Mouse (Mus musculus): ENCODE data around the gene Taf6l. TPM values are rescaled to one million over a fixed set of nuclear protein-coding genes. Genes with fewer than 3 reads are reported as not detected.
A peak's percentile ranks its signal among the peaks of the same experiment; 100 is the strongest.

The Taf6l gene
- total RNA-seq, 2 experiments from 2014 or later, result 5.1 to 9.8 TPM

DNA sequence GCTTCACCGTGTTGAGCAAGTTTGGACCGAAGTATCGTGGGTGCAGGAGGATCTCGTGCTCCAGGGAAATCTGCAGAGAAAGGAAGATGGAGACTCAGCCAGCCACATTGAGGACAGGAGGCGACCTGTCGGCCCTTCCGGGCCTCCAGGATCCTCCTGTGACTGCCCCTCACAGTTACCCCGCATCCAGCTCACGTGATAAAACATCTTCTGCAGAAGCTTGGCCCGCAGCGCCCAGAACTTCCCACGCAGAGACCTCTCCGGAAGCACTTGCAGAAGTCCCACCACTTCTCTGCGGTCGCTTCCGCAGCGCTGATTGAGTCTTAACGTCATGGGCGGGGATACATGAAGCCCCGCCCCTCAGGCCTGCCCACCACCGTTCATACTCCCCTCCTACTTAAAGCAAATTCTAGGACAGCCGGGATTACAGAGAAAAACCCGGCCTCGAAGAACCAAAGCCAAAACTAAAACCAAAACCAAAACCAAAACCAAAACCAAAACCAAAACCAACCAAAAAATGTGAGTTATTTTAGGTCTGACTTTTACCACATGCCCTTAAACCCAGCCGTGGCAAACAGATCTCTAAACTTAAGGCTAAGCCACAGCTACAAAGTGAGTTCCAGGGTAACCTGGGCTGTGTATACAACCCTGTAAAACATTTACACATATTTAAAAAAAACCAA lies 12.2 kb upstream of the Taf6l start, which contains the start of gene Polr2g:
Gene Polr2g (minus strand): TSS at position 314 of the 683 bp plus-strand sequence.
- peak; percentile 77 for ATAC-seq (ENCODE audit: poor library complexity, severe bottlenecking)

DNA sequence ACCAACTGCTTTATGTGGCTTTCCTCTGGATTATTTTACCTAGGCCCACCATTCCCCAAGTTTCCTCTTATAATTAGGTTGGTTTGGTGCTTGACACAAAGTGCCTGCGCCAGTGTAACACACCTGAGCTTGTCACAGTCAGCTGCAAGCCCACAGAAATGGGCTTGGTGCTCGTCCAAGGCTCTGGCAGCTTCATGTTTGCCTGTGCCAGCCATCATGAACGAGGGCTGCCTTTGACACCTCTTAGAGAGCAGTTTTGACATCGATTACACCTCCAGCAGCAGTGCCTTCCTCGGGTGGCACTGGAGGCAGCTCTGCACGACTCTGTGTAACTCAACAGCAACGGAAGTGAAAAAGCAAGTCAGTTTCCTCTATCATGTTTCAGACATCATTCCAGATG lies 4.0 kb upstream of the Taf6l start:
- ATAC-seq (ENCODE audit: poor library complexity, severe bottlenecking), result no peak

DNA sequence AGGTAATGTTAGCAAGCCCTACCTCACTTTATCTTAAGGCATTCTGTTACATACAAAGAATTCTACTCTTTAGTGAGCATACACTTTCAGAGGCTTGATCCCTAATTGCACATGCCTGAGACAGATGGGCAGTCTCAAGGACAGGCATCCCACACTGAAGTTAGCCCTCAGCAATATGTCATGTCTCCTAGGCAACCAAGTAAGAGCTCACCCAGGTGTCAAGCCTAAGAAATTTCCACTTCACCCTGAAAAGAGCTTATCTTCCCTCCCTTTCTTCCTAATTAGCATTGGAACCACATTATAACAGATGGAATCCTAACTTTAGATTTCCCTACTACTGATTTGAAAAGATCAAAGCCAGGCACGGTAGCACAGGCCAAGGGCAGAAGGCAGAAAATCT lies 3.0 kb upstream of the Taf6l start:
- no peak for ATAC-seq (ENCODE audit: poor library complexity, severe bottlenecking)

GRCm38 (mm10) chr19:8788521-8788920 lies 2.3 kb upstream of the Taf6l start:
- ATAC-seq (ENCODE audit: poor library complexity, severe bottlenecking), result no peak

DNA sequence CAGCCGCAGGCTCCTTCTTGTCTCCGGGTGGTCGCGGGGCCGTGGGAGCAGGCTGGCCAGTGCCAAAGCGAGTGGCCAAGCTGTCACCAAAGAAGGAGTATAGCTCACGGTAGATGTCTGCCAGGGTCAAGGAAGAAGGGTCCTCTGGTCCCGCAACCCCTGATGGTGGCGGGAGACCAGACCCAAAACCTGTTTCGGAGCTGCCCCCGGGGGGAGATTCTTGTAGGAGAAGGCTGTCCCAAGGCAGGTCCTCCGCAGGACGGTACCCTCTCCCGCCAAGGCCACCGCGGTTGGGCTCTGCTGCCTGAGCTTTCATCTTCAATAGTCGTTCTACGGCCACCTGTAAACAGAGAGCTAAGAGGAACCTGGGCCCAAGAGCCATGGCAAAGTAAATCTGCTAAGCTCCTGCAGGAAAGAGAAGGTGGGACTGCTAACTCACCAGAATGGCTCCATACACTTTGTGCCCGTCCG lies 11.2 kb downstream of the Taf6l start:
- no peak for ATAC-seq (ENCODE audit: poor library complexity, severe bottlenecking)

DNA sequence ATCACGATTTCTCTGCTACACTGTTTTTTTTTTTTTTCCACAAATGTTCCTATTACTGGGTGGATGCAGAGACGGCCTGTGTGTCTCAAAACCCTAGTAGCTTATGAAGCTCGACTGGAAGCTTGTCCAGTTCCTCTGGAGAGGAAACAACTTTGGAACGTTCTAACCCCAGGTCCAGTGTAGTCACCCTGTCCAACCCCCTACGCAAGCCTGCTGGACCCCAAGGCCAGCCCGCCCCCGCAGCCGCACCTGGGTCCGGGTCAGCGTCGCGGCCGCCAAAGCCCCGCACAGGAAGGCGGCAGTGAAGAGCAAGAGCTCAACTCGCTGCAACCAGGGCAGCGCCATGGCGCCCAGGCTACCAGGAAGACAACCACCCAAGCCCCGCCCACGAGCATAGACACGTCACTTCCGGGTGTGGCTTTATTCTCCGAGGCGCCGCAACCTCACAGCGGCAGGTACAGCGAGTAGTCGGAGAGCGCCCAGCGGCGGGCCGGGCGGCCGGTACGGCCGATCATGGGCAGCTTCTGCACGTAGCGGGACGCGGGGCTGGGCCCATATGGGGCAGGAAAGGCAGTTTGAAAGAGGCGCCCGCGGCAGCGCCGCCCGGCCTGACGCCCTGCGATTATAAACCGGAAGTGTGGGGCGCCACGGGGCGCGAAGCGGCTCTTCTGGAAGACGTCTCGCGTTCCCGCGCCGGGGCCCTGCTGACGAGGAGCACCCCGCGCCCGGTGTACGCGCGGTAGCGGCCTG lies 12.0 kb downstream of the Taf6l start, which contains the start of gene Tmem179b:
Gene Tmem179b (minus strand): TSS at position 382 of the 750 bp plus-strand sequence.
- ATAC-seq (ENCODE audit: poor library complexity, severe bottlenecking), result peak; percentile 92

GRCm38 (mm10) chr19:8773409-8773808 lies 12.8 kb downstream of the Taf6l start:
- no peak for ATAC-seq (ENCODE audit: poor library complexity, severe bottlenecking)

DNA sequence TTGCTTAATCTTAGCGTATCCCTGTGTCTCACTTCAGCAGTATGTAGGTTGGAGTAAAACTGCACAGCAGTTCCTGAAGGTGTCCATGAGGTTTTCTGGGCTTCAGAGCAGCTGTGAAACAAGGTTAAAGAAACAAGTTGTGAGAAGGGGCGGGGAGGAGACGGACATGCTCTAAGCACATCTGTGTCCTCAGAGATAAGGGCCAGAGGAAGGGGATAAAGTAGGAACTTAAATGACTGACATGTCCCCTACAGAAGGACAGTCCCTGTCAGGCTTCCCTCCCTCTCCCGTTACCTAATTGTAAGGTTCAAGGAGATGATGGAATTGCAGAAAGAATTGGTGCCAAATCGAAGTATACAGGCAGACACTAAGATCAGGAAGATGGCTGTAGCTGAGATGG lies 13.2 kb downstream of the Taf6l start:
- ATAC-seq (ENCODE audit: poor library complexity, severe bottlenecking), result no peak

DNA sequence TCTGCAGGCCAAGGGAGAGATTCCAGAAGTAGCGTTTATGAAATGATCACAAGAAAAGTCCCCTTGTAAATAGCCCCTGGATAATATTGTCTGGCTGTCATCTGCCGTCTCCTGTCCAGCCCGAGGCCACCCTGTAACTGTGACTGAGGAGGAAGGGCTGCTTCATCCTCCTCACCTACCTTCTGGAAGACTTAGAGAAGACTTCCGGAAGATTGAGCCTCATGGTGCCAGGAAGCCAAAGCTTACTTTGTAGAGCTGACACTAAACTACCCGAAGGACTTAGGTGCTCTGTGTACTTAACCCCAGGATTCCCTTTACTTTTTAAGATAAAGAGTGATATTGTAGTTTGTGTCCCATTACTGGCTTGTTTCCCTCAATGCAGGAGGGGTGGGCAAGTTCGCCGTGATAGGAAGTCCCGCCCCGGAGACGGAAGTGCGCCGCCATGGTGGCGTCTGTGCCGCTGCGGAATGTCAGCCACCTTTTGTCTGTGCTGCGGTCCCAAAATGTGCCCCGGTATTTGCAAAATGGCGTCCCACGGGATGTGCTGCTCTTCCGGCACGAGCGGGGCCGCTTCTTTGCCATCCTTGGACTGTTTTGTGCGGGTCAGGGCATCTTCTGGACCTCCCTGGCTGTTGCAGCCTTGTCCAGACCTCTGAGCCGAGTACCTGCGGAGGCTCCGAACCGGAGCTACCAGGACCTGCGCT lies 15.5 kb downstream of the Taf6l start, which contains the start of gene Tmem223:
Gene Tmem223 (plus strand): TSS at position 430 of the 704 bp plus-strand sequence.
- ATAC-seq (ENCODE audit: poor library complexity, severe bottlenecking), result peak; percentile 76

DNA sequence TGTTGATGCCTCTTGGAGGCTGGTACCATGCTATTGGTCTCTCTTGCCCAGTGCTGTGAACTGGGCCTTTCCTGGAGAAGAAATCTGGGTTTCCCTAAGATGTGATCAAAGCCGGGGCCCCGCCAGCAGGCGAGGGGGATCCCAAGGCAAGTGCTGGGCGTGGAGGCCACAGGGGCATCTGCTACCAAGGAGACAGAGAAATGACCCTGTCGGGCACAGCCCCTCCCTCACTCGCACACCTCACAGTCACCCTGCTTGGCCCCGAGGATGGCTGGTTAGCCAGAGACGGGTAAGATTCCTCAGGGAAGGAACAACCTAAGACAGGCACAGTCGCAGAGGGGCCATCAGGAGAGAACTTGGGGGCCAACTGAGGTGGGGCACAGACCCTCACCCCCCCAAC lies 20.7 kb downstream of the Taf6l start:
- ATAC-seq (ENCODE audit: poor library complexity, severe bottlenecking), result no peak

- peak; percentile 35; the same call in 1 of the 2 replicates for ATAC-seq (ENCODE audit: poor library complexity, severe bottlenecking)
These were observed 22.9 kb downstream of the Taf6l start for GRCm38 (mm10) chr19:8763276-8763675.

GRCm38 (mm10) chr19:8760757-8761156 lies 25.5 kb downstream of the Taf6l start:
- ATAC-seq (ENCODE audit: poor library complexity, severe bottlenecking), result no peak

GRCm38 (mm10) chr19:8758899-8759298 lies 27.3 kb downstream of the Taf6l start:
- ATAC-seq (ENCODE audit: poor library complexity, severe bottlenecking), result no peak

GRCm38 (mm10) chr19:8757471-8757998 lies 28.7 kb downstream of the Taf6l start:
- ATAC-seq (ENCODE audit: poor library complexity, severe bottlenecking), result no peak

- ATAC-seq (ENCODE audit: poor library complexity, severe bottlenecking), result peak; percentile 96
These were observed 29.4 kb downstream of the Taf6l start, which contains the start of gene Nxf1 for GRCm38 (mm10) chr19:8756635-8757387. Gene Nxf1, plus strand, starts transcription at chr19:8757073.

GRCm38 (mm10) chr19:8755652-8756051 lies 30.6 kb downstream of the Taf6l start:
- no peak for ATAC-seq (ENCODE audit: poor library complexity, severe bottlenecking)

- no peak for ATAC-seq (ENCODE audit: poor library complexity, severe bottlenecking)
These were observed 38.8 kb downstream of the Taf6l start for GRCm38 (mm10) chr19:8747368-8747767.

DNA sequence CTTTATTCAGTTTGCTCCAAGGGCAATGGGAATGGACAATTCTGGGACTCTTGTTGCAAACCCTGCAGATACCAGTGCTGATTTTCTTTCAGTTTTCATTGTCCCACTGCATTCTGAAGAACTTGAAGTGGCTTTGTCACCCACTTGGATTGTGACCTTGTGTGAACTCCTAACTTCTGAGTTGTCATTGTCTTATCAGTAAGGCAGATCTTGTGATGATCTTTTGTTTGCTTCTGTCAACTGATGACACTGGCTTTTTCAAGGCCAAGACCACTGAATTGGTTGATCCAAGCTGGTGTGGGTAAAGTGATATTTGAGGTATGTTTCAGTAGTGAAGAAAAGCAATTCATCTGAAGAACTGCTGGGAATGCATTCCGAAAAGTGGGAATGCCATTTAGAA lies 40.8 kb downstream of the Taf6l start:
- ATAC-seq (ENCODE audit: poor library complexity, severe bottlenecking), result no peak

- ATAC-seq (ENCODE audit: poor library complexity, severe bottlenecking), result no peak
These were observed 44.0 kb downstream of the Taf6l start for GRCm38 (mm10) chr19:8742176-8742575.

DNA sequence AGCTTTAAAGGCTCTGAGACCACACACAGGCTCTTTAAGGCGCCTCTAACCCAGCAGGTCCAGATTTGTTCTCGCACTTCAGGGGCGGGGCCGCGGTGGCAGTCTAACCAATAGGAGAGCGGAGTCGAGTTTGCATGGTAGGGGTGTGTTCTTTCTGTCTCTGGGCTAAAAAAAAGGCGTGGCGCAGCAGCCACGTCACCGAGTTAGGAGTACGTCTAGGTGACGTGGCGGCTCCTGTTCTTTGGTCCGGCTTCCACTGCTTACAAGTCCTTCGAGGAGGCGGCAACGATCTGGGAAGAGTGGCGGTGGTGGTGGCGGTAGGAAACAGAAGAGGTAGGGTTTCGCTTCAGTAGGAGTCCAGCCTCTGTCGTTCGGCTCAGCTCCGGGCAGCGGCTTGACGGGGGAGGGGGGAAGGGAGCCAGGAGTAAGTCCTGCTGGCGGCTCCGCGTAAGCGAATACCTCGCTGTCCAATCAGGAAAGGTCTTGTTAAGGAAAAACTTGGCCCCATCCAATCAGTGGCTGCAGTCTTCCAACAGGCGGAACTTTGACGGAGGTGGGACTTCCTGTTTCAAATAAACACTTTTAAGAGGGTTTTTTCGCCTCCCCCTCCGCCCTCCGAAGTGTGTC lies 44.9 kb downstream of the Taf6l start, which contains the start of gene Stx5a:
Gene Stx5a (plus strand): TSS at position 171 of the 627 bp plus-strand sequence.
- ATAC-seq (ENCODE audit: poor library complexity, severe bottlenecking), result peak; percentile 95
